Mouse (Mus musculus) lung, postnatal 0 days (tissue): ENCODE results near the gene Arhgef19.

Experiments
- CTCF ChIP-seq: IDR thresholded peaks from 2 replicates; pipeline ENCODE4 v1.5.1; 2016; ENCODE audit warnings: antibody characterized with exemption, mild to moderate bottlenecking
- EP300 ChIP-seq: IDR thresholded peaks from 2 replicates; pipeline ENCODE4 v1.6.1; 2016; ENCODE audit warnings: antibody characterized with exemption, mild to moderate bottlenecking, control low read depth

DNA sequence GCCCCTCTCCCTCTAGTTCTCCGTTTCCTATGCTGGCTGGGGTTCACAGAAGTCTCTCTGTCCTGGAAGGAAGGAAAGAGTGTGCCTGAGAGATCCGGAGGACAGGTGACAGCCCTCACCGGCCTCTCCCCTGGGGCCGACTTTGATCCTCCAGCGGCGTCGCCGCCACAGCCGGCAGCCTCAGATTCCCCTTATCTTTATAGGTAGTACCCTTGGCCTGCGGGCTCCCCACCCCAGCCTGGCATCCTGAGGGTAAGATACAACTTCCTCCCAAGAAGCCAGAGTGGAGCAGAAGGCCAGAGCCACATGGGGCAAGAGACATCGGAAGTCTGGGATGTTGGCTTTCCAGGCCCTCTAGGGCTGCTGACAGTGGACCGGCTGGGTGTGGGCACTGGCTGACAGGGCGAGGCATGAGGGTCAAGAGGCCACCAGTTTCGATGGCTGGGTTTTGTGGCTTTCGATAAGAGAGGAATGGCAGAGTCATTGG lies 48.3 kb downstream of the Arhgef19 start:
- no peak for TF ChIP-seq CTCF
- TF ChIP-seq EP300, result peak; percentile 35
